Mouse (Mus musculus): ENCODE measurements at regions not wholly inside any gene's neighbourhood (a gene's known extent, or its start where the extent isn't known, plus 50 kb on each side); places are given as distances from the start of the nearest gene placed in this dataset.

- H3K27ac ChIP-seq (ENCODE audit: insufficient read depth, low read depth, low read length, poor library complexity, severe bottlenecking) = no peak overlapping the region
- in situ Hi-C loops (cut with MboI; ENCODE audit: low sequenced_read_pairs in 2 of 2, unreplicated experiment in 2 of 2) = no loop called here
- no peak overlapping the region for H3K4me3 ChIP-seq (ENCODE audit: insufficient read depth in 1 of 2, low read depth in 1 of 2, low read length in 2 of 2, poor library complexity in 1 of 2, severe bottlenecking in 1 of 2)
- H3K9ac ChIP-seq (ENCODE audit: insufficient read depth, low read depth, low read length, poor library complexity, severe bottlenecking) = no peak overlapping the region
- H3K4me1 ChIP-seq (ENCODE audit: control insufficient read depth in 2 of 2, insufficient read depth in 2 of 2, low read length in 2 of 2, poor library complexity in 1 of 2) = no peaks in the 10 kb centered on the region
- H3K9me3 ChIP-seq (ENCODE audit: control insufficient read depth, insufficient read depth, low read depth, low read length) = no peaks in the 10 kb centered on the region
- TF ChIP-seq ZC3H11A (IDR thresholded peaks at IDR 0.05; ENCODE audit: borderline replicate concordance, low read depth, low read length) = no peak
- TF ChIP-seq MAFK (IDR thresholded peaks at IDR 0.05; ENCODE audit: insufficient read depth, low read depth, low read length) = no peak
- H3K36me3 ChIP-seq (ENCODE audit: control insufficient read depth, insufficient read depth, low read length, poor library complexity, severe bottlenecking) = no peaks in the 10 kb centered on the region
- DNase-seq (ENCODE audit: low read depth, low spot score) = no peak
Measured at GRCm38 (mm10) chr2:50916323-50917221, 232.3 kb downstream of the Rnd3 start.

GRCm38 (mm10) chr2:50915149-50915548 lies 233.8 kb downstream of the Rnd3 start:
- H3K36me3 ChIP-seq (ENCODE audit: control insufficient read depth, insufficient read depth, low read length, poor library complexity, severe bottlenecking) = no peaks in the 10 kb centered on the region
- TF ChIP-seq HCFC1 (IDR thresholded peaks at IDR 0.05; ENCODE audit: borderline replicate concordance, insufficient read depth, low read length) (no peak), MAFK (IDR thresholded peaks at IDR 0.05; ENCODE audit: insufficient read depth, low read depth, low read length) (no peak), ZNF384 (IDR thresholded peaks at IDR 0.05; ENCODE audit: low read depth, low read length) (no peak), CHD2 (IDR thresholded peaks at IDR 0.05; ENCODE audit: low read depth, low read length) (no peak), ZC3H11A (IDR thresholded peaks at IDR 0.05; ENCODE audit: borderline replicate concordance, low read depth, low read length) (no peak)
- no peak overlapping the region for H3K27ac ChIP-seq (ENCODE audit: insufficient read depth, low read depth, low read length, poor library complexity, severe bottlenecking)
- in situ Hi-C loops (cut with MboI; ENCODE audit: low sequenced_read_pairs in 2 of 2, unreplicated experiment in 2 of 2) = no loop called here
- no peaks in the 10 kb centered on the region for H3K4me1 ChIP-seq (ENCODE audit: control insufficient read depth in 2 of 2, insufficient read depth in 2 of 2, low read length in 2 of 2, poor library complexity in 1 of 2)
- H3K4me3 ChIP-seq (ENCODE audit: insufficient read depth in 1 of 2, low read depth in 1 of 2, low read length in 2 of 2, poor library complexity in 1 of 2, severe bottlenecking in 1 of 2) = no peak overlapping the region
- H3K9ac ChIP-seq (ENCODE audit: insufficient read depth, low read depth, low read length, poor library complexity, severe bottlenecking) = no peak overlapping the region
- DNase-seq (ENCODE audit: low read depth, low spot score) = no peak
- no peaks in the 10 kb centered on the region for H3K9me3 ChIP-seq (ENCODE audit: control insufficient read depth, insufficient read depth, low read depth, low read length)

- Histone ChIP-seq H3K4me3 (ENCODE audit: insufficient read depth in 1 of 2, low read depth in 1 of 2, low read length in 2 of 2, poor library complexity in 1 of 2, severe bottlenecking in 1 of 2) (no peak overlapping the region), H3K27ac (ENCODE audit: insufficient read depth, low read depth, low read length, poor library complexity, severe bottlenecking) (no peak overlapping the region), H3K9ac (ENCODE audit: insufficient read depth, low read depth, low read length, poor library complexity, severe bottlenecking) (no peak overlapping the region), H3K36me3 (ENCODE audit: control insufficient read depth, insufficient read depth, low read length, poor library complexity, severe bottlenecking) (no peaks in the 10 kb centered on the region), H3K9me3 (ENCODE audit: control insufficient read depth, insufficient read depth, low read depth, low read length) (no peaks in the 10 kb centered on the region), H3K4me1 (ENCODE audit: control insufficient read depth in 2 of 2, insufficient read depth in 2 of 2, low read length in 2 of 2, poor library complexity in 1 of 2) (no peaks in the 10 kb centered on the region)
- in situ Hi-C loops (cut with MboI; ENCODE audit: low sequenced_read_pairs in 2 of 2, unreplicated experiment in 2 of 2) = no loop called here
- TF ChIP-seq ZC3H11A (IDR thresholded peaks at IDR 0.05; ENCODE audit: borderline replicate concordance, low read depth, low read length) = no peak
- TF ChIP-seq ZNF384 (IDR thresholded peaks at IDR 0.05; ENCODE audit: low read depth, low read length) = no peak
- no peak for TF ChIP-seq HCFC1 (IDR thresholded peaks at IDR 0.05; ENCODE audit: borderline replicate concordance, insufficient read depth, low read length)
- no peak for TF ChIP-seq MAFK (IDR thresholded peaks at IDR 0.05; ENCODE audit: insufficient read depth, low read depth, low read length)
- TF ChIP-seq CHD2 (IDR thresholded peaks at IDR 0.05; ENCODE audit: low read depth, low read length) = no peak
- no peak for DNase-seq (ENCODE audit: low read depth, low spot score)
Measured at GRCm38 (mm10) chr2:50914176-50914575, 234.7 kb downstream of the Rnd3 start.

- H3K36me3 ChIP-seq (ENCODE audit: control insufficient read depth, insufficient read depth, low read length, poor library complexity, severe bottlenecking) = no peaks in the 10 kb centered on the region
- H3K27ac ChIP-seq (ENCODE audit: insufficient read depth, low read depth, low read length, poor library complexity, severe bottlenecking) = no peak overlapping the region
- H3K4me1 ChIP-seq (ENCODE audit: control insufficient read depth in 2 of 2, insufficient read depth in 2 of 2, low read length in 2 of 2, poor library complexity in 1 of 2) = no peaks in the 10 kb centered on the region
- no peak for DNase-seq (ENCODE audit: low read depth, low spot score)
- in situ Hi-C loops (cut with MboI; ENCODE audit: low sequenced_read_pairs in 2 of 2, unreplicated experiment in 2 of 2) = no loop called here
- H3K9me3 ChIP-seq (ENCODE audit: control insufficient read depth, insufficient read depth, low read depth, low read length) = no peaks in the 10 kb centered on the region
- H3K9ac ChIP-seq (ENCODE audit: insufficient read depth, low read depth, low read length, poor library complexity, severe bottlenecking) = no peak overlapping the region
- TF ChIP-seq ZNF384 (IDR thresholded peaks at IDR 0.05; ENCODE audit: low read depth, low read length) (no peak), MAFK (IDR thresholded peaks at IDR 0.05; ENCODE audit: insufficient read depth, low read depth, low read length) (no peak), ZC3H11A (IDR thresholded peaks at IDR 0.05; ENCODE audit: borderline replicate concordance, low read depth, low read length) (no peak), CHD2 (IDR thresholded peaks at IDR 0.05; ENCODE audit: low read depth, low read length) (no peak), HCFC1 (IDR thresholded peaks at IDR 0.05; ENCODE audit: borderline replicate concordance, insufficient read depth, low read length) (no peak)
- H3K4me3 ChIP-seq (ENCODE audit: insufficient read depth in 1 of 2, low read depth in 1 of 2, low read length in 2 of 2, poor library complexity in 1 of 2, severe bottlenecking in 1 of 2) = no peak overlapping the region
Measured at GRCm38 (mm10) chr2:50908762-50909161, 240.1 kb downstream of the Rnd3 start.
